Mouse (Mus musculus): ENCODE results near the gene Rtl1.
A peak's percentile ranks its signal among the peaks of the same experiment; 100 is the strongest.

The Rtl1 gene

GRCm38 (mm10) chr12:109600230-109600629 lies at the start of gene Rtl1:
Gene Rtl1 (minus strand): TSS chr12:109600330.
- no peak for DNase-seq

- no peak for DNase-seq
Observed at GRCm38 (mm10) chr12:109640560-109641167, 40.5 kb upstream of the Rtl1 start.

- DNase-seq, result peak; percentile 66
Observed at GRCm38 (mm10) chr12:109632035-109632434, 31.9 kb upstream of the Rtl1 start.

- no peak for DNase-seq
Observed at GRCm38 (mm10) chr12:109628887-109629286, 28.8 kb upstream of the Rtl1 start.

- no peak for DNase-seq
Observed at GRCm38 (mm10) chr12:109626910-109627309, 26.8 kb upstream of the Rtl1 start.

- no peak for DNase-seq
Observed at GRCm38 (mm10) chr12:109620196-109620595, 20.1 kb upstream of the Rtl1 start.

- DNase-seq, result peak; percentile 84
Observed at GRCm38 (mm10) chr12:109617993-109618392, 17.9 kb upstream of the Rtl1 start.

- DNase-seq, result peak; percentile 29
Observed at GRCm38 (mm10) chr12:109617126-109617525, 17.0 kb upstream of the Rtl1 start.

GRCm38 (mm10) chr12:109615371-109615770 lies 15.2 kb upstream of the Rtl1 start:
- peak; percentile 66 for DNase-seq

- DNase-seq, result peak; percentile 83
Observed at GRCm38 (mm10) chr12:109614416-109614815, 14.3 kb upstream of the Rtl1 start.

GRCm38 (mm10) chr12:109612392-109613385 lies 12.6 kb upstream of the Rtl1 start:
- DNase-seq, result peak; percentile 66

GRCm38 (mm10) chr12:109608576-109609440 lies 8.7 kb upstream of the Rtl1 start:
- DNase-seq, result peak; percentile 78

- peak; percentile 51 for DNase-seq
Observed at GRCm38 (mm10) chr12:109607953-109608352, 7.8 kb upstream of the Rtl1 start.

GRCm38 (mm10) chr12:109607191-109607590 lies 7.1 kb upstream of the Rtl1 start:
- peak; percentile 72 for DNase-seq

GRCm38 (mm10) chr12:109604982-109605721 lies 5.0 kb upstream of the Rtl1 start:
- peak; percentile 67 for DNase-seq

- DNase-seq, result no peak
Observed at GRCm38 (mm10) chr12:109598551-109599250, 1.4 kb downstream of the Rtl1 start.

- no peak for DNase-seq
Observed at GRCm38 (mm10) chr12:109596726-109597125, 3.4 kb downstream of the Rtl1 start.

- DNase-seq, result no peak
Observed at GRCm38 (mm10) chr12:109596232-109596631, 3.9 kb downstream of the Rtl1 start.

GRCm38 (mm10) chr12:109595753-109596152 lies 4.4 kb downstream of the Rtl1 start:
- DNase-seq, result peak; percentile 92

GRCm38 (mm10) chr12:109594961-109595360 lies 5.2 kb downstream of the Rtl1 start:
- DNase-seq, result no peak

- DNase-seq, result no peak
Observed at GRCm38 (mm10) chr12:109582185-109582584, 17.9 kb downstream of the Rtl1 start.

GRCm38 (mm10) chr12:109572259-109572658 lies 27.9 kb downstream of the Rtl1 start:
- DNase-seq, result no peak

Data from heart, adult 11 months (tissue).